Mouse (Mus musculus): ENCODE results near the gene Gm20390.

Gm20390 gene

DNA sequence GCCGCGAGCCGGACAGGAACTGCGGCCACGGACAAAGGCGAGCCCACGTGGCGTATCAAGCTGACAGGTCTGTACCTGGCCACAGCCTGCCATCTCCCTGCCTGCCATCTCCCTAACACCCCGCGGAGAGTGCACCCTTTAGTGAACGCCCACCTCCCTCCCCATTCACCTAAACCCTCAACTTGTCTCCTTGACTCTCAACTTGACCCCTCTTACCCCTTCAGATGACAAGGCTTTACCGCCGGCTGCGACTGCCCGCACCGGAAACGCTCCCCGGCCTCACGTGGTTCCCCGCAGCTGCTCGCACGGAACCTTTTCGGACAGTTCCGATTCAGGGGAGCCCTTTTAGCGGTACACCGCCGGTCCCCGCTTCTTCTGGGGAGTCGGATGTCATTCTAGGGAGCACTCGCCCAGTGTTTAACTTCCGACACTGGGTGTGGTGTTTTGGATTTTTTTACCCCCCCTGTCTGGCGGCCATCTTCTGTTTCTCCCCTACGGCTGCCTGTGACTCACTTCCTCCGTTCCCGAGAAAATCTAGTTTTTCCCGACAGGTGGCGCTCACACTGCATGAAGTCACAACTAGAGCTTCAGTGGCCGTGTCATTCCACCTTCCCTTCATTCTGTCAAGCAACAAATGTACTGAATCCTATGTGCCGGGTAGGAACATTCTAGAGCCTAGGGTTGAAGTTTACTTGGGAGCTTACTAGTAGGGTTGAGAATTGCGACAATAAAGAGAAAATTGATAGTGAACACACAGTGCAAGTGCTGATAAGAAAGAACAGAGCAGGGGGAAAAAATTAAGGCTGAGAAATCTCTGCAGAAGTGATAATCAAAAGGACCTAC lies at the start of gene Gm20390, which contains the start of gene Nme1:
TSS of gene Gm20390 (minus strand) at position 289 of the 843 bp plus-strand sequence.
TSS of gene Nme1 (minus strand) at position 517 of the 843 bp plus-strand sequence.
- peak; percentile 96 for DNase-seq

DNA sequence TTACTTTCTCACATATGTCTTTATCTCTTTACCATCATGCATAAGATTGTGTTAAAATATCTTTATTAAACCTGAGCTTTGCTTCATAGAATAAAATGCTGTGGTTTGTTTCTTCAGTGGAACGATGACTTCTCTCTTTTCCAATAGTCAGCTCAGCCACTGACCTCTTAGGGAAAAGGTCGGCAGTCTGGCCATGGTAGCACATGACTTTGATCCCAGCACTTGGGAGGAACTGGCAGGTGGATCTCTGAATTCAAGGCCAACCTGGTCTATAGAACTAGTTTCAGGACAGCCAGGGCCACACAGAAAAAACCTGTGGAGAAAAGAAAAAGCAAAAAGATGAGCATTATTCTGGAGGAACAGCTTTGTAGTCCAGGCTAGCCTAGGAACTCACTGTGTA lies 35.3 kb upstream of the Gm20390 start:
- DNase-seq, result no peak

DNA sequence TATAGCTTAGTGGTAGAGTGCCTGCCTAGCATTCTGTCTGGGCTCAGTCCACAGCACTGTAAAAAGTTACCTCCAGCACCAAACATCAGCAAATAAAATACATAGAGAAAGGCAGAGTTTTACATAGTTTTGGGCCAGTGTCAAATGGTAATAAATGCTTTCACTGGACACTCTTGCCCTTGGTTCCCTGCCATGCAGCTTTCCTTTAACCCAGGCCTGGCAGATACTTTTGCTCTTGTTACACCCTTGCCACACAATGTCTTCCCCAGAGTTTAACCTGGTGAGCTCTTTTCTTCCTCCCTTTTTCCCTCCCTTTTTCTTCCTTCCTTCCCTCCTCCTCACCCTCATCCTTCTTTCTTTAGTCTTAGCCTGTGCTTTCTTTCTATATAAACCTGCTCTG lies 31.2 kb upstream of the Gm20390 start:
- DNase-seq, result no peak

DNA sequence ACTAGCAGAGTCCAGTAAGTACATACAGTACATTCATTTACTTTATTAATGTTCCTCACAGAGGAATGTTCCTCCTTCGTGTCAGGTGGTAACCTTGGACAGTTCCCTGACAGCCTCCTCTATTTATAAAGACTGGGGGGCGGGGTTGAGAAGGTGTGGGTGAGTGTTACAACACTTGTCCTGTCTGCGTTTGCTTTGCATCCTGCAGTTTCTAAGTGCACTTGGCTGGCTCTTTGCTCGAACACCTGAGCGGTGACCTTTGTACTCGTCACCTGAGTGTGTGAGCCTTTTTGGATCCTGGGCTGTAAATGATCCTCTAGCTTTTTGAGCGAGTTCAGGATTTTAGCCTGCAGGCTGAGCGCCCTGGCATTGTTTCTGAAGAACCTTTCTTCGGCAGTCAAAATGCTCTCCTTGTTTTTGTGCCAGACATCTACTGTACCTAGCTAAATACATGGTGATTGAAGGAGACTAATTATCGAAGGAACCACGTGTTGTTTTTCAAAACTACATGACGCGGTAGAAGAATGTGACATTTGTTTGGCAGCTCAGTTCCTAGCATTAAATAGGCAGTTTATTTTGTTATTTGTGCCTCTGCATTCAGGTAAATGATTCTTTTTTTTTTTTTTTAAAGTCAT lies 29.2 kb upstream of the Gm20390 start:
- DNase-seq, result peak; percentile 93

DNA sequence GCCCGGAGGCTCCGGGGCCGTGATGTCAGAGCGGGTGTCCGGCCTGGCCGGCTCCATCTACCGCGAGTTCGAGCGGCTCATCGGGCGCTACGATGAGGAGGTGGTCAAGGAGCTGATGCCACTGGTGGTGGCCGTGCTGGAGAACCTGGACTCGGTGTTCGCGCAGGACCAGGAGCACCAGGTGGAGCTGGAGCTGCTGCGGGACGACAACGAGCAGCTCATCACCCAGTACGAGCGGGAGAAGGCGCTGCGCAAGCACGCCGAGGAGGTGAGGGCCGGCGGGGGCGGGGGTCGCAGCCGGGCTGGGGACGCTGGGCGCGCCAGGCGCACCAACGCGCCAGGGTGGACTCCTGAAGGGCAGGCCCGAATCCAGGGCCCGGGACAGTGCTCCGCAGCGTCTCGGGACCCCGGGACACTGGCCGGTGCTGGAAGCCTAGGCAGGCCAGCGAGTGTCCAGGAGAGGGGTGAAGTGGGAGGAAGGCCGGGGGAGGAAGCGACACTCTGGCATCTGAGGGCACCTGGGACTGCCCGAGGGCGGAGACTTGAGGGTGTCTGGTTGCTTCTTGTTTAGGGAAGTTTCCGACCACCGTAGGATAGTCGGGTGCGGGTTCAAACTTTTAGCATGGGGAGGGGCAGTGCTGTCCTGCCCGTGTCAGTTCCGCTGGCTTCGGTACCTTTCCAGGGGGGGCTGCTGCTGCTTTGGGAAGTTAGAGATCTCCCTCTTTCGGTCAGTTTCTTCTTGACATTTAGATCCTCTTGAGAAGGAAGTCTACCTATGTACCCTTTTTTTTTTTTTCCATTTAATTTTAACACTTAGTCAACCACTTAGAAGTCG lies 28.4 kb upstream of the Gm20390 start:
- DNase-seq, result peak; percentile 65

DNA sequence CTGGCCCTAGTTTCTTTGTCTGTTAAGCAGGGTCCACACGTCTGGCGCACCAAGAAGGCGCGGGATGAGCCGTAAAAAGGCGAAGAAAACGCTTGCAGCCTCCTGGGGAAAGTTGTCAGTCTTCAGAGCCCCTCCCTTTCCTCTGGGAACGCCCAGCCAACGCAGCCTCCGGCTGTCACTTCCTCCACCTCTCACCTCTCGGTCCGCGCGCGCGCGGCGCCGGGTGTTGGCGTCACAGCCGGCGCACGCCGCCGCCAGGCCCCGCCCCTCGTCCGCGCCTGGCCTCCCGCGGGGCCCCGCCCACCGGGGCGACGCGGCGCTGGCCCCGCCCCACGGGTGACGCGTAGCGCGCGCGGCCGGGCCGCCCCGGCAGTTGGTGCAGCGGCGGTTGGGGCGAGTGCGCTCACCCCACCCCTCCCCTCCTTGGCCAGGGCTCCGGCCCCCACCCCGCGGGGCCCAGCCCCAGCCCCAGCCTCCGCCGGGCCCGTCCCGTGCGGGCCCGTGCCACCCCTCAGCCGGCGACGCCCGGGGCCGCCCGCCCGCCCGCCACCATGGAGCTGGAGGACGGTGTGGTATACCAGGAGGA lies 27.7 kb upstream of the Gm20390 start, which contains the start of gene Spag9:
TSS of gene Spag9 (plus strand) at position 372 of the 586 bp plus-strand sequence.
- peak; percentile 94 for DNase-seq

DNA sequence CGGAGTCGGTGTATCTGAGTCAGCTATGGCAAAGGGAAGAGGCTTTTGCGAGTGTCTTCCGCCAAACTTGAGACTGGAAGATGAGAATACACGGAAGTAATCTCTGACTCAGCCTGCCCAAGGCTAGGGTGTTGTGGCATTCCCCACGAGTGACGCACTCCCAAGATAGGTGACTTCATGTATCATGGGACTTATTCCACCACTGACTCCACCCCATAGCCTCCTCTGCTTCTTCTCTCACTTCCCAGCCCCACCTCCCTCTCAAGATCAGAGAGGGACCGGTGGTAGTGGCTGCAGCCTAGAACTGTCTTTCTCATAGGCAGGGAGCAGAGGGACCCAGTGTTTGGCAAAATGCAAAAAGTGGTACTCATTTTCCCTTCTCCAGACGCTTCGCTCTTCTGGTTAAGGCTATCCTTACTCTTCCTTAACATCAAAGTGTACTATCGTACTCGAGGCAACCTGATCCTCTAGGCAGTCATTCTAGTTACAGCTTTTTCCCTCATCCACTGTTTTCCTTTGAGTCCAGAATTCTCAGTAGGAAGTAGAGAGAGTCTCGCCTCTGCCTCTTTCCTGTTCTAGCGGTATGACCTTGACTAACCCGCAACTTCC lies 27.1 kb upstream of the Gm20390 start:
- peak; percentile 92 for DNase-seq

DNA sequence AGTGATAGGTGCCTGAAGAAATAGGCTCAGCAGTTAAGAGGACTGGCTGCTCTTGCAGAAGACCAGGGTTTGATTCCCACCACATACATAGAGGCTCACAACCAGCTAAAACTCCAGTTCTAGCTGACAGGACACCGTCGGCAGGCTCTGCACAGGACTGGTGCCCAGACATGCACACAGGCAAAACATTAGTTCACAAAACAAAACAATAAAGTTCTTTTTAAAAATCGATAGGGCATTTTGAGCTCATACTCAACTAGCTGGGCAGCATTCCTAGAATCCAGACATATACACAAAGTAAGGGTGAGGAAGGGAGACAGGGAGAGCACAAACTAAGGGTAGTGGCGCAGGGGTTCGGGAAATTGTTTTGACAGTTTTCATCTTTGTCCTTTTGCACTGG lies 26.4 kb upstream of the Gm20390 start:
- no peak for DNase-seq

DNA sequence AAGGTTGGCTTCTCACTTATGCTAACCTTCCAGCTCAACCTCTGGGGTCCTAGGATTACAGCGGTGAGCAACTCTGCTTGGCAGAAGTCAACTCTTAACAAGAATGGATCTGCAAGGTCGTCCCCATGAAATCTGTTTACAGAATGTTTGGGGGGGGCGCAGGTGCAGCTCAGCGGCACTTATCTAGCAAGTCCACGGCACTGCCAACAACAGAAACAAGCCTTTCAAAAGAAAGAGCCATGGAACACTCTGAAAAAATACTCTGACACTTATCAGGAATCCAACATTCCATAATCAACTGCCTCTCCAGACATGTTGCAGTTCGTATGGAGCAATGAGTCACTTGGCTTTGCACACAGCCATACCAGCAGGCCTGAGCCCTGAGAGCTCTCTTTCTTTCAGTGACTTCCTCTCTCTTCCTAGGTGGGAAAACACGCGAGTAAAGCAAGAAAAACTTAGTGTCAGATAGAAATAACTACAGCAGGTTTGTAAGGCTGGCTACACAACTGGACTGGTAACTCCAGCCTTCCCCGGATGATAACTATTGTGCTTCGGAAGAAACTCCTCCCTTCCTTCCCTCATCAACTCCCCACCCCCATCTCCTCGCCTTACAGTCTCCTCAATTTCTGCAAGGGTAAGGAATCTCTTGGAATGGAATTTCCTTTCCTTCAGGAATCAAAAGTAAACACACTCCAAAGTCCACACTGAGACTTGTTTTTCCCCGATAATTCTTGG lies 20.4 kb upstream of the Gm20390 start:
- peak; percentile 52 for DNase-seq

DNA sequence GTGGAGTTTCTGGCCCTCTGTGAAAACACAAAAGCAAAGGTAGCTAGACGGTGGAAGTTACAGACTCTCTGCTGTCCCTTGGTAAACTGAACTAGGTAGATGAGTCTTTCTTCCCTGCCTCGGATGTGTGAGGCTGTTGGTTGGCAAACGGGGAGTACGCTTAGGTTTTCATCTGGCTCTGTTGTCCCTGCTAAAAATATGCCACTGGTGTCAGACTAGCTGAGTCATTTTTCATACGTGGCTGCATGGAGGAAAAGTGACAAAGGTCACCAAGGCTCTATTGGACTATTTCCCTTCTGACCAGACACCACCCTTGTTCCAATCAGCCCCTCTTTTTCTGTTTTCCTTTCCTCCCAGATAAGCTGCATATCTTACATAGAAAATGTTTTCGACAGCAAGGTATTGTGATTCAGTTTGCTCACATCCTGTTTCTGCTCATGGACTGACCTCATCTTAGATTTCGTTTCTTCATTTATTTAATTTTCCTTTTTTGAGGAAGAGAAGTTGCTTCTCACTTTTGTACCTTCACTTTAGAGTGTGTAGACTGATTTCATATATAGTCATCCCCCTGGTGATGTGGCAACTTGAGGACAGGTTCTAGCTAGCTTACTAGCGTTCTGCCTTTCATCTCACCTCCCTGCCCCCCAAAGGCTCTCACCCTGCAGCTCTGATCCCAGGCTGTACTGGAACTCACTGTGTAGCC lies 19.7 kb upstream of the Gm20390 start:
- peak; percentile 23 for DNase-seq

DNA sequence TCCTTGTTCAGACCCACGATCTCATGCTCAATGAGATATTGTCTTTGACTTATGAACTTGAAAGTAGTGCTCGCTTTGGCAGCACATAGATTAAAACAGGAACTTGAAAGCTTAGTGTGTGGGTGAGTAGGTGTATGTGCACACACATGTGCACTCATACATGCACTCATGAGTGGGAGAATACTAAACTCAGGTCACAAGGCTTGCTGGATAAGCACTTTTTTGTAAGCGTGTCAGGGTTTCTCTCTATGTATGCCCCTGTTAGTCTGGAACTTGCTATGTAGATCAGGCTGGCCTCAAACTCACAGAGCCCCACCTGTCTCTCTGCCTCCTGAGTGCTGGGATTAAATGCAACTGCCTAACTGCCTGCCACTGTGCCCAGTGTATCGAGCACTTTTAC lies 18.9 kb upstream of the Gm20390 start:
- DNase-seq, result no peak

DNA sequence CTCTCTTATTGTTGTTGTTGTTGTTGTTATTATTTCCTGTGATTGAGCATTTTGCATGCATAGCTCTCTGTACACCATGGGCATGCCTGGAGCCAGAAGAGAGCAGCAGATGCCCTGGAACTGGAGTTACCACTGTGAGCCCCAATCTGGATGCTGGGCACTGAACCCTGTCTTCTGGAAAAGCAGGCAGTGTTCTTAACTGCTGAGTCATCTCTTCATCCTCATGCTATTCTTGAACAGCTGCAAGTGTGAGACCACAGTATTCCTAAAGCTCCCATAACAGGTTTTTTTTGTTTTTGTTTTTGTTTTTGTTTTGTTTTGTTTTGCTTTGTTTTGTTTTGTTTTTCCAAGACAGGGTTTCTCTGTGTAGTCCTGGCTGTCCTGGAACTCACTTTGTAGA lies 18.2 kb upstream of the Gm20390 start:
- DNase-seq, result no peak

DNA sequence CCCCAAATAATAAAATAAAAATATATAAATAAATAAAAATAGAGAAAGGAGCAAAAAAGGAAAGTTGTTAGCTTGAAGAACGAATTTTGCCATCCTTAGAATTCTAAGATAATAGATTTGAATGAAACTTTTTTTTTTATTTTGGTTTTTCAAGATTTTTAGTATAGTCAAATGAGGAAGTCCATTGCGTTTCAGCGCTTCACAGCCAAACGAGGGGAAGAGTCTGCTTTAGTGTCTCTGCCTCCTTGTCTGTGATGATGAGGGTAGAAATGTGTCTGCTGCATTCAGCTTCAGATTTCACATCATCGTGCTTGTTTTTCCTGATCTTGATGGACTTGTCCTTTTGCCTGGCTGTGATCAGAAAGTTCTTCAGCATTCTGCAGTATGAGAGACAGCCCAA lies 17.2 kb upstream of the Gm20390 start:
- no peak for DNase-seq

DNA sequence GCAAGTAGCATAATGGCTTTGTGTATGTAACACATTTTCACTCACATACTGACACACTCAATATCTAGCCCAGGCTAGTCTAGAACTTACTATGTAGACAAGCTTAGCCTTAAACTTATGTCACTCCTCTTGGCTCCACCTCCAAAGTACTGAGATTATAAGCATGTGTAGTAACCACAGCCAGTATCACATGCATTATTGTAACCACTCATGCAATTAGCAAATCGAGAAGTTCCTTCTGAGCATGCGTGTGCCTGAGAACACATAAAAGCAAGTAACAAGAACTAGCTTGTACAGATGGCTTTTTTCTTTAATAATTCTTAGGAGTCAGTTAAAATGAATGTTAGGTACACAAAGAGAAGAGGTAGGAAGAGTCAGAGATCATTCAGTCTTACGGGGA lies 16.5 kb upstream of the Gm20390 start:
- DNase-seq, result no peak

DNA sequence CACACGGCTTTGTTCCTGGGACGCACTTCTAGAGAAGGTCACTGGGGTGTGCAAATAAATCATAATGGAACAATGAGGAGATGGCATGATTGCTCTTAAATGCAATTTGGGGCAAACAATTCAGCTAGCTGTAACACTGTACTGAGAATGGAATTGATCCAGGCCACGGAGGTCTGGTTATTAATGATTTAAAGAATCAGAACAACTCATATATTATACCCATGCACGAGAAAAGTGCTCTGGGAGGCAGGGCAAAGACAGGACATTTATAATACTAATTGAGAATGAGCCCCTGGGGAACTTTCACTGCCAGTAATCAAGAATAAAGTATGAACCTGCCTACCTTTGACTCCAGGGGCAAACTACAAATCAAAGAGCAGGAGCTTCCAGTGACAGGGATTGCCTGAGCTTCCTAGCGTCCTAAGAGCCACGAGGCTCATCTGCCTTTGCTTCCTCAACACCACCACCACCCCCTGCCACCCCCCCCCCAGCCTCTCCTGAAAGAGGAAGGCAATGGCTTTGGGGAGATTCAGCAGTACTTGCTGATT lies 11.5 kb upstream of the Gm20390 start:
- DNase-seq, result no peak

DNA sequence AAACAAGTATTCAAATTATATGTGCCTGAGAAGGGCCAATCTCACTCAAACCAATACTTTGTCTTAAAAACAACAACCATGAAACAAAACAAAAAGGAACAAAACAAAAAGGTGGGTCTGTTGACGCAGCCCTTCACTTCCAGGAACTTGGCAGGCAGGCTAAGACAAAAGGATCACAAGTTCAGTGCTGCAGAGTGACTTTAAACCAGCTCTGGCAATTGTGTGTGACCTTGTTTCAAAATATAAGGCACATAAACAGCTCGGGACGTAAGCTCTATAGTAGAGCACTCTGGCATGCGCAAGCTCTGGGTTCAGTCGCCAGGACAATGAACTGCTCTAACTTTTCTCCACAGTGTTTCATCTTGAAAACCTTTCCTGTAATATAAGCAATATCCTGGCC lies 4.9 kb upstream of the Gm20390 start:
- DNase-seq, result no peak

DNA sequence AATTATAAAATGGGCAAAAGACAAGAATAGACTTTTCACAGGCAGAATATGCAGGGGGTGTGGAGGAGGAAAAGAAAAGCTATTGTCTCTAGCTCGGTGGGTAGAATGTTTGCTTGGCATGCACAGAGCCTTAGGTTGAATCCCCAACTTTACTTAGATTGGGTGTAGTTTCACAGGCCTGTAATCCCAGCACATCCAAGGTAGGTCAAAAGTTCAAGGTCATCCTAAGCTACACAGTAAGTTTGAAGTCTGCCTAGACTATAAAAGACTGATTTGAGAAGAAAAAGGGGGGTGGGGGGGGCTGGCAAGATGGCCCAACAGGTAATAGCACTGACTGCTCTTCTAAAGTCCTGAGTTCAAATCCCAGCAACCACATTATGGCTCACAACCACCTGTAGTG lies 1.7 kb upstream of the Gm20390 start:
- DNase-seq, result no peak

DNA sequence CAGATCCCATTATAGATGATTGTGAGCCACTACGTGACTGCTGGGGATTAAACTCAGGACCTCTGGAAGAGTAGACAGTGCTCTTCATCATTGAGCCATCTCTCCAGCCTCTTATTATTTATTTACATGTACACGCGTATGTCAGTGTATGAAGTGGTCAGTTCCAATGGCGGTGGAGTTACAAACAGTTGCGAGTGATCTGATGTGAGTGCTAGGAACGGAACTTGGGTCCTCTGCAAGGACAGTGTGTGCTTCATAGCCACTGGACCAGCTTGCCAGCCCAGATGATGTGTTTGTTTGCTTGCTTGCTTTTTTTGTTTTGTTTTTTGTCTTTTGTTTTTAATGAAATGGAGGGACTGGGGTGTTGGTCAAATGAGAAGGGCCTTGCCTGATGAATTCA lies 1.1 kb upstream of the Gm20390 start:
- no peak for DNase-seq

DNA sequence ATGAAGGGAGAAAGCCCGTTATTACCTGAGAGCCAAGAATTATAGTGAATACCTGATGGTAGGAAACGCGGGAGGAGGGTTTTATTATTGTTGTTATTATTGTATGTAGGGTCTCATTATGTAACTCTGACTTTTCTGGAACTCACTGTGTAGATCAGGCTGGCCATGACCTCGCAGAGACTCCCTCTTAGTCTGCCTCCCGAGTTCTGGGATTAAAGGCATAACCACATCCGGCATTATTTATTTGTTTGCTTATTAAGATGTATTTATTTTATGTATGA lies 695 bp upstream of the Gm20390 start:
- DNase-seq, result no peak

DNA sequence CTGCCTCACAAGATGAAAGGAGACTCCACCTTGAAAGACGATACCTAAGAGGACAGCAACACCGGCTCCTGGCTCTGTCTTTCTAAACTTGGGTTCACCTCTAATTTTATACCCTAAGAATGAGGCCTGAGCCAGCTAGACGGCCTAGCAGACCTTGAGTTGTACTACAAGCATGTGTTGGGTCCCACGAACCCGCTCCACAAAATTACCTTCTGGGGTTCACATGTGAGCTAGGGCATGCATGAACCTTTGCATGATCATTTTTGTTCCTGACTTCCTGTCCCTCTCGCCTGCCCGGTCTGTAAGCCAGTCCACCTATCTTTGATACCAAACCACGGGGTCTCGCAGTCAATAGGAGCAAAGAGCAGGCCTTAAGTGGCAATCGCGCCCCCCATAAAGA lies 712 bp downstream of the Gm20390 start:
- DNase-seq, result no peak

DNA sequence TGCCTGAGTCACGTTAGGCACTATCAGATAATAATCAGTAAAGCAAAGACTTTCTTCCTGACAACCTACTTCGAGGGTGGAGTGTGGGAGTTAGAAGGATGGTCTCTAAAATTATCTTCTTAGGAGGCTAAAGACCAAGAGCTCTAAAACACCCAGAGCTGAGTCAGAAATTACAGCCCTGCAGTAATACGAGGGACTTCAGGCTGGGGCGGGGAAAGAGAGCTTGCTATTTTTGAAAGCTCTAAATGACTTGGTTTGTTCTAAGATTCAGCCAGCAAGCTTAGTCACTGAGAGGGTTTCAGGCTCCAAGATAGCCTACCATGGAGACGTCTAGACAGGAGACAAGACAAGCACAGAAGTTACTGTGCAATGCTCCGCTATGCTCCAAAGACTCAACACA lies 2.7 kb downstream of the Gm20390 start:
- DNase-seq, result no peak

Data from kidney, adult 11 months (tissue).